Mouse (Mus musculus) megakaryocyte, embryonic 14.5 days (primary cell): Measurements from ENCODE around the gene Slc25a12. TPM values are rescaled to one million over a fixed set of nuclear protein-coding genes. Genes with fewer than 3 reads are reported as not detected.

Experiments
- H3K27me3 ChIP-seq: replicated peaks from 2 replicates; pipeline ENCODE3; 2012; ENCODE audit warnings: inconsistent platforms
- H3K36me3 ChIP-seq: replicated peaks from 2 replicates; pipeline ENCODE3; 2012; ENCODE audit warnings: low read length, inconsistent platforms, mixed read lengths
- H3K4me1 ChIP-seq: 2 replicates; pipeline ENCODE4 v1.6.1; 2012; ENCODE audit warnings: inconsistent platforms
- H3K4me3 ChIP-seq: replicated peaks from 2 replicates; pipeline ENCODE3; 2012; ENCODE audit warnings: moderate library complexity, mild to moderate bottlenecking, inconsistent platforms
- H3K9me3 ChIP-seq: 2 replicates; pipeline ENCODE4 v1.6.1; 2012; ENCODE audit warnings: inconsistent platforms
- FLI1 ChIP-seq: IDR thresholded peaks from 2 replicates; pipeline ENCODE4 v1.6.1; 2012; ENCODE audit warnings: low read length, inconsistent platforms, mixed read lengths
- GATA1 ChIP-seq: IDR thresholded peaks from 3 replicates; pipeline ENCODE4 v1.6.1; 2012; ENCODE audit warnings: mixed read lengths, low read length, inconsistent platforms, borderline replicate concordance
- polyA plus RNA-seq: library from polyadenylated mRNA; stranded (reverse); fragments of >175 nt; gene quantifications from 2 replicates; pipeline ENCODE4 v1.2.3, GENCODE M21; 2012; ENCODE audit warnings: low replicate concordance; ENCODE audit not compliant: insufficient read depth

The Slc25a12 gene
- polyA plus RNA-seq, 1 experiment, result 7.9 TPM

GRCm38 (mm10) chr2:71336209-71336608, 31.3 kb downstream of the Slc25a12 start:
- Histone ChIP-seq H3K36me3 (peaks cover 60% of the 10 kb centered on the region), H3K27me3 (no peaks in the 10 kb centered on the region), H3K4me3 (no peak overlapping the region), H3K4me1 (peaks cover 29% of the 10 kb centered on the region), H3K9me3 (no peaks in the 10 kb centered on the region)
- no peak for TF ChIP-seq FLI1
- no peak for TF ChIP-seq GATA1

- no peak for TF ChIP-seq GATA1
- TF ChIP-seq FLI1, result no peak
- no peak overlapping the region for H3K4me3 ChIP-seq
- no peaks in the 10 kb centered on the region for H3K27me3 ChIP-seq
- peaks cover 24% of the 10 kb centered on the region for H3K4me1 ChIP-seq
- H3K9me3 ChIP-seq, result no peaks in the 10 kb centered on the region
- peaks cover 64% of the 10 kb centered on the region for H3K36me3 ChIP-seq
These were observed 33.3 kb downstream of the Slc25a12 start for GRCm38 (mm10) chr2:71333986-71334822.

- H3K4me1 ChIP-seq, result 0 out of 2 replicates have a peak, but pooled peaks cover 4% of the 10 kb centered on the region
- peaks cover 82% of the 10 kb centered on the region for H3K36me3 ChIP-seq
- no peaks in the 10 kb centered on the region for H3K27me3 ChIP-seq
- no peak overlapping the region for H3K4me3 ChIP-seq
- no peaks in the 10 kb centered on the region for H3K9me3 ChIP-seq
- no peak for TF ChIP-seq FLI1
- TF ChIP-seq GATA1, result no peak
These were observed 37.8 kb downstream of the Slc25a12 start for GRCm38 (mm10) chr2:71329761-71330160.

GRCm38 (mm10) chr2:71328391-71329160, 39.0 kb downstream of the Slc25a12 start:
- Histone ChIP-seq H3K4me1 (0 out of 2 replicates have a peak, but pooled peaks cover 4% of the 10 kb centered on the region), H3K36me3 (peaks cover 82% of the 10 kb centered on the region), H3K9me3 (no peaks in the 10 kb centered on the region), H3K4me3 (no peak overlapping the region), H3K27me3 (no peaks in the 10 kb centered on the region)
- TF ChIP-seq GATA1 (no peak), FLI1 (no peak)

- Histone ChIP-seq H3K4me3 (no peak overlapping the region), H3K27me3 (no peaks in the 10 kb centered on the region), H3K9me3 (no peaks in the 10 kb centered on the region), H3K36me3 (peaks cover 82% of the 10 kb centered on the region), H3K4me1 (0 out of 2 replicates have a peak, but pooled peaks cover 4% of the 10 kb centered on the region)
- TF ChIP-seq FLI1, result no peak
- no peak for TF ChIP-seq GATA1
These were observed 39.8 kb downstream of the Slc25a12 start for GRCm38 (mm10) chr2:71327715-71328114.

- H3K36me3 ChIP-seq, result peaks cover 82% of the 10 kb centered on the region
- H3K9me3 ChIP-seq, result no peaks in the 10 kb centered on the region
- no peaks in the 10 kb centered on the region for H3K27me3 ChIP-seq
- no peak overlapping the region for H3K4me3 ChIP-seq
- 0 out of 2 replicates have a peak, but pooled peaks cover 4% of the 10 kb centered on the region for H3K4me1 ChIP-seq
- TF ChIP-seq FLI1 (no peak), GATA1 (no peak)
These were observed 40.6 kb downstream of the Slc25a12 start for GRCm38 (mm10) chr2:71326766-71327464.

GRCm38 (mm10) chr2:71323886-71324285, 43.7 kb downstream of the Slc25a12 start:
- no peak overlapping the region for H3K4me3 ChIP-seq
- peaks cover 7% of the 10 kb centered on the region; the same call in 1 of the 2 replicates for H3K4me1 ChIP-seq
- peaks cover 78% of the 10 kb centered on the region for H3K36me3 ChIP-seq
- no peaks in the 10 kb centered on the region for H3K9me3 ChIP-seq
- no peak for TF ChIP-seq FLI1
- TF ChIP-seq GATA1, result no peak
- H3K27me3 ChIP-seq, result no peaks in the 10 kb centered on the region

GRCm38 (mm10) chr2:71321486-71321885, 46.1 kb downstream of the Slc25a12 start:
- no peaks in the 10 kb centered on the region for H3K27me3 ChIP-seq
- no peak for TF ChIP-seq GATA1
- no peak for TF ChIP-seq FLI1
- peaks cover 3% of the 10 kb centered on the region; the same call in 1 of the 2 replicates for H3K4me1 ChIP-seq
- peaks cover 76% of the 10 kb centered on the region for H3K36me3 ChIP-seq
- no peak overlapping the region for H3K4me3 ChIP-seq
- H3K9me3 ChIP-seq, result peaks cover 5% of the 10 kb centered on the region

GRCm38 (mm10) chr2:71316116-71316789, 51.3 kb downstream of the Slc25a12 start:
- Histone ChIP-seq H3K4me3 (no peak overlapping the region), H3K9me3 (peaks cover 5% of the 10 kb centered on the region), H3K27me3 (no peaks in the 10 kb centered on the region), H3K4me1 (no peaks in the 10 kb centered on the region), H3K36me3 (peaks cover 76% of the 10 kb centered on the region)
- no peak for TF ChIP-seq FLI1
- TF ChIP-seq GATA1, result no peak
